Mouse (Mus musculus) thymus, adult 2 months (tissue): Measurements from ENCODE around the gene Chd3.

Source experiments
- CTCF ChIP-seq: fragments of 200-500 bp; IDR thresholded peaks from 2 replicates; pipeline ENCODE4 v1.5.1; 2012; ENCODE audit warnings: mild to moderate bottlenecking, control low read depth, low read length, moderate library complexity, borderline replicate concordance; ENCODE audit not compliant: control insufficient read depth, poor library complexity, insufficient read depth; ENCODE audit errors: extremely low read depth
- POLR2A ChIP-seq: fragments of 200-500 bp; IDR thresholded peaks from 2 replicates; pipeline ENCODE4 v1.6.1; 2012; ENCODE audit warnings: mild to moderate bottlenecking, low read length, control low read depth, moderate library complexity; ENCODE audit not compliant: control insufficient read depth, poor library complexity, insufficient read depth; ENCODE audit errors: extremely low read depth

- TF ChIP-seq CTCF (no peak), POLR2A (no peak)
These were observed 42.1 kb downstream of the Chd3 start for GRCm38 (mm10) chr11:69327157-69327442.
